Mouse (Mus musculus): ENCODE measurements around the gene Ccdc24. TPM values are rescaled to one million over a fixed set of nuclear protein-coding genes. Genes with fewer than 3 reads are reported as not detected.

The Ccdc24 gene
- polyA plus RNA-seq, 1 experiment from 2014 or later: 1.4 TPM

GRCm38 (mm10) chr4:117887133-117887532, 14.8 kb upstream of the Ccdc24 start, which contains the start of gene Atp6v0b:
Gene Atp6v0b, minus strand, starts transcription at chr4:117887333.
- Histone ChIP-seq H3K27me3 (ENCODE audit: control insufficient read depth, insufficient read depth, low read length) (no peaks in the 10 kb centered on the region), H3K36me3 (ENCODE audit: control insufficient read depth, insufficient read depth, low read length) (peaks cover 2% of the 10 kb centered on the region; the same call in 1 of the 2 replicates), H3K9ac (ENCODE audit: low read length) (peak within 1 kb of the TSS; percentile 86), H3K27ac (ENCODE audit: low read depth, low read length) (no peak within 1 kb of the TSS), H3K9me3 (ENCODE audit: control insufficient read depth, low read length) (no peaks in the 10 kb centered on the region), H3K4me2 (peak within 1 kb of the TSS; percentile 91), H3K4me3 (ENCODE audit: low read depth, low read length) (peak within 1 kb of the TSS; percentile 87), H3K4me1 (ENCODE audit: control insufficient read depth, insufficient read depth, low read length) (peaks cover 32% of the 10 kb centered on the region)
- DNase-seq (ENCODE audit: low spot score, missing footprints) (peak; percentile 98), ATAC-seq (ENCODE audit: low FRiP score) (peak; percentile 85)
- under 1% methylated on average over 35 of the region's 37 CpGs for WGBS

GRCm38 (mm10) chr4:117886644-117887043, 14.3 kb upstream of the Ccdc24 start:
- H3K36me3 ChIP-seq (ENCODE audit: control insufficient read depth, insufficient read depth, low read length): peaks cover 2% of the 10 kb centered on the region; the same call in 1 of the 2 replicates
- H3K9ac ChIP-seq (ENCODE audit: low read length): peak overlapping the region; percentile 86
- H3K9me3 ChIP-seq (ENCODE audit: control insufficient read depth, low read length): no peaks in the 10 kb centered on the region
- H3K4me1 ChIP-seq (ENCODE audit: control insufficient read depth, insufficient read depth, low read length): peaks cover 31% of the 10 kb centered on the region
- no peak overlapping the region for H3K27ac ChIP-seq (ENCODE audit: low read depth, low read length)
- peak overlapping the region; percentile 87 for H3K4me3 ChIP-seq (ENCODE audit: low read depth, low read length)
- whole genome bisulfite sequencing: 2% methylated on average over 24 of the region's 24 CpGs
- DNase-seq (ENCODE audit: low spot score, missing footprints) (no peak), ATAC-seq (ENCODE audit: low FRiP score) (peak; percentile 1; the same call in 1 of the 2 replicates)
- peak overlapping the region; percentile 91 for H3K4me2 ChIP-seq
- H3K27me3 ChIP-seq (ENCODE audit: control insufficient read depth, insufficient read depth, low read length): no peaks in the 10 kb centered on the region

DNA sequence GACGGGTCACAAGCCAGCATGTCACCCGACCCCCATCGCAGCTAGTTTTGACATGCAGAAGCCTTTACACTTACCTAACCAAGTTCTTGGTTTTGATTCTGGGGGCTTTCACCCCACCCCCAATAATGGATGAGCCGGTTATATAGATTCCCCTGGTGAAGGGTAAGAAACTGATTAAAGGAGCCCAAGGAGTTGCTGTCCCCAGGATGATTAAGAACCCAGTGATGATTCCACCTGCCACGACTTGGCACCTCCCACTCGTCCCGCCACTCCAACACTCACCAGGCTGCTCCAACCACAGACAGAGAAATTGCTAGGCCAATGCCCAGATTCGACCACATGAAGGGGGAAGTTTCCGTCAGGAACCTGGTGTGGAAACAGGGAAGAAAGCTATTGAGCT, 13.6 kb upstream of the Ccdc24 start:
- no peak overlapping the region for H3K9ac ChIP-seq (ENCODE audit: low read length)
- peak overlapping the region; percentile 91 for H3K4me2 ChIP-seq
- H3K4me1 ChIP-seq (ENCODE audit: control insufficient read depth, insufficient read depth, low read length): peaks cover 28% of the 10 kb centered on the region
- H3K36me3 ChIP-seq (ENCODE audit: control insufficient read depth, insufficient read depth, low read length): peaks cover 2% of the 10 kb centered on the region; the same call in 1 of the 2 replicates
- 89% methylated on average over 9 of the region's 9 CpGs for WGBS
- ATAC-seq (ENCODE audit: low FRiP score) (no peak), DNase-seq (ENCODE audit: low spot score, missing footprints) (no peak)
- no peak overlapping the region for H3K27ac ChIP-seq (ENCODE audit: low read depth, low read length)
- H3K4me3 ChIP-seq (ENCODE audit: low read depth, low read length): no peak overlapping the region; the same call in 1 of the 2 replicates
- H3K9me3 ChIP-seq (ENCODE audit: control insufficient read depth, low read length): no peaks in the 10 kb centered on the region
- no peaks in the 10 kb centered on the region for H3K27me3 ChIP-seq (ENCODE audit: control insufficient read depth, insufficient read depth, low read length)

- DNase-seq (ENCODE audit: low spot score, missing footprints) (no peak), ATAC-seq (ENCODE audit: low FRiP score) (no peak)
- 94% methylated on average over 10 of the region's 10 CpGs for WGBS
- no peak overlapping the region for H3K27ac ChIP-seq (ENCODE audit: low read depth, low read length)
- H3K9me3 ChIP-seq (ENCODE audit: control insufficient read depth, low read length): no peaks in the 10 kb centered on the region
- no peaks in the 10 kb centered on the region for H3K27me3 ChIP-seq (ENCODE audit: control insufficient read depth, insufficient read depth, low read length)
- H3K4me3 ChIP-seq (ENCODE audit: low read depth, low read length): no peak overlapping the region
- H3K9ac ChIP-seq (ENCODE audit: low read length): no peak overlapping the region
- no peak overlapping the region for H3K4me2 ChIP-seq
- peaks cover 25% of the 10 kb centered on the region for H3K4me1 ChIP-seq (ENCODE audit: control insufficient read depth, insufficient read depth, low read length)
- peaks cover 2% of the 10 kb centered on the region; the same call in 1 of the 2 replicates for H3K36me3 ChIP-seq (ENCODE audit: control insufficient read depth, insufficient read depth, low read length)
Observed at GRCm38 (mm10) chr4:117885093-117885492, 12.7 kb upstream of the Ccdc24 start.

GRCm38 (mm10) chr4:117884146-117884545, 11.8 kb upstream of the Ccdc24 start:
- Histone ChIP-seq H3K36me3 (ENCODE audit: control insufficient read depth, insufficient read depth, low read length) (no peaks in the 10 kb centered on the region; the same call in 1 of the 2 replicates), H3K27me3 (ENCODE audit: control insufficient read depth, insufficient read depth, low read length) (no peaks in the 10 kb centered on the region), H3K4me3 (ENCODE audit: low read depth, low read length) (no peak overlapping the region; the same call in 1 of the 2 replicates), H3K9ac (ENCODE audit: low read length) (peak overlapping the region; percentile 94; the same call in 1 of the 2 replicates), H3K9me3 (ENCODE audit: control insufficient read depth, low read length) (no peaks in the 10 kb centered on the region), H3K27ac (ENCODE audit: low read depth, low read length) (no peak overlapping the region), H3K4me2 (peak overlapping the region; percentile 71; the same call in 1 of the 2 replicates), H3K4me1 (ENCODE audit: control insufficient read depth, insufficient read depth, low read length) (peaks cover 25% of the 10 kb centered on the region)
- DNase-seq (ENCODE audit: low spot score, missing footprints) (no peak), ATAC-seq (ENCODE audit: low FRiP score) (no peak)
- WGBS: 100% methylated on average over 1 of the region's 1 CpGs

DNA sequence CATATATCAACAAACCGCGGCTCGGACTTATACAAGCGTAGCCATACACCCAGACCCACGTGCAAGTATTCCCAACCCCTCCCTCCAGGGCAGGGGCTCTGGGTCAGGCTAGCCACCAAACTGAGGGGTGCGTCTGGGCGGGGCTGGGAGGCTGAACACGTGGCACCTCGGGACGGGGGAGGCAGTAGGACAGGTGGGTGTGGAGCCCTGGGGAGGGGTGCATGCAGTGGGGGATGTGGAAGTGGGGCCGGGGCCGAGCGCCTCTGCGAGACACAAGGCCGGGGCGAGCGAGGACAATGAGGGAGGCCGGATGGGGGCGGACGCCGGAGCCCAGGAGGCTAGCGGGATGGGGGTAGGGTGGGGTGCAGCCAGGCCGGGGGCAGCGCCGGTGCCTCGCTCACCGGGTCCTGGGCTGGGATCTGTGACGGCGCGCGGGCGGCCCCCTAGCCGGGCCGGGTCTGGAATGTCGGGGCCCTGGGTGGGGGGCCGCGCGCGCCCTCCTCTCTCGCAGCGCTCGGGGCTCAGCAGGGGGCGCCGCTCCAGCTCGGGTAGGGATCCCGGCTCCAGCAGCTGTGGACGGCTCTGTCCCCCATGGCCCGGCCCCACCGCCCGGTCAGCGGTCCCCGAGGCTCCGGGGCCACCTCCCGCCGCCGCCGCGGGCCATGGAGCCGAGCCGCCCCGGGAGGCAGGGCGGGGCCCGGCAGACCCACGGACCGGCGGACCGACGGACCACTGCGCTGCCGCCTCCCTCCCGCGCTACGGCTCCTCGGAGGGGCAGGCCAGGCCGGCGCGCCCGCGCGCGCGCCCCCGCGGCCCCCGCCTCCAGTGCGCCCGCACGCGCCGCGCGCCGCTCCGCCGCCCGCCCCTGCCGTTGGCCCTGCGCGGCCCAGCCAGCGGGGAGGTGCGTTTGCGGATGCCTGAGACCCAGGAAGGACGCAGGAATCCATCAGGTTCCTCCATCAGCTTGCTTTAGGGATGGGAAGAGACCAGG, 10.6 kb upstream of the Ccdc24 start, which contains the start of gene B4galt2:
B4galt2 (minus strand) TSS at position 787 of the 991 bp plus-strand sequence.
- H3K4me1 ChIP-seq (ENCODE audit: control insufficient read depth, insufficient read depth, low read length): peaks cover 25% of the 10 kb centered on the region
- under 1% methylated on average over 81 of the region's 103 CpGs for WGBS
- no peaks in the 10 kb centered on the region for H3K9me3 ChIP-seq (ENCODE audit: control insufficient read depth, low read length)
- peak within 1 kb of the TSS; percentile 51; the same call in 1 of the 2 replicates for H3K27ac ChIP-seq (ENCODE audit: low read depth, low read length)
- ATAC-seq (ENCODE audit: low FRiP score) (peak; percentile 68), DNase-seq (ENCODE audit: low spot score, missing footprints) (peak; percentile 96)
- H3K9ac ChIP-seq (ENCODE audit: low read length): peak within 1 kb of the TSS; percentile 94
- peaks cover under 1% of the 10 kb centered on the region; the same call in 1 of the 2 replicates for H3K36me3 ChIP-seq (ENCODE audit: control insufficient read depth, insufficient read depth, low read length)
- peak within 1 kb of the TSS; percentile 86 for H3K4me3 ChIP-seq (ENCODE audit: low read depth, low read length)
- no peaks in the 10 kb centered on the region for H3K27me3 ChIP-seq (ENCODE audit: control insufficient read depth, insufficient read depth, low read length)
- H3K4me2 ChIP-seq: peak within 1 kb of the TSS; percentile 71

DNA sequence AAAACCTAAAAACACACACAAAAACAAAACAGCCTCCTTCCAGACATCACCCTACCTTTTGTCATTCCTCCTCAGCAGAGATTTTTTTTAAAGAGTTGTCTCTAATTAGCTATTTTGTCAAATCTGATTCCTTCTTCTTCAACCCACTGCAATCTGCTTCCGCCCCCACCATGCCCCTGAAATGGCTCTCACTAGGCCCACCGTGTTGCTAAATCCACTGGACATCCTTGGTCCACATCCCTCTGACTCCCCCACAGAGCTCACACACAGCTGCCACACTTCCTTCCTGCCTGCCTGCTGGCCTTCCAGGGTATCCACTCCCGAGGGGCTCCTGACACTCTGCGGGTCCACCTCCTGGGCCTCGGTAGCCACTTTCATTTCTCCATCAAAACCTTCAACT, 6.3 kb upstream of the Ccdc24 start:
- no peaks in the 10 kb centered on the region for H3K9me3 ChIP-seq (ENCODE audit: control insufficient read depth, low read length)
- no peak overlapping the region for H3K9ac ChIP-seq (ENCODE audit: low read length)
- H3K4me2 ChIP-seq: no peak overlapping the region
- peaks cover 10% of the 10 kb centered on the region for H3K4me1 ChIP-seq (ENCODE audit: control insufficient read depth, insufficient read depth, low read length)
- no peaks in the 10 kb centered on the region for H3K27me3 ChIP-seq (ENCODE audit: control insufficient read depth, insufficient read depth, low read length)
- H3K4me3 ChIP-seq (ENCODE audit: low read depth, low read length): no peak overlapping the region
- no peak for ATAC-seq (ENCODE audit: low FRiP score)
- DNase-seq (ENCODE audit: low spot score, missing footprints): no peak
- 85% methylated on average over 5 of the region's 5 CpGs for WGBS
- H3K27ac ChIP-seq (ENCODE audit: low read depth, low read length): no peak overlapping the region
- peaks cover 11% of the 10 kb centered on the region for H3K36me3 ChIP-seq (ENCODE audit: control insufficient read depth, insufficient read depth, low read length)

- Histone ChIP-seq H3K4me1 (ENCODE audit: control insufficient read depth, insufficient read depth, low read length) (peaks cover 7% of the 10 kb centered on the region), H3K27me3 (ENCODE audit: control insufficient read depth, insufficient read depth, low read length) (no peaks in the 10 kb centered on the region), H3K9ac (ENCODE audit: low read length) (no peak overlapping the region), H3K4me2 (no peak overlapping the region), H3K36me3 (ENCODE audit: control insufficient read depth, insufficient read depth, low read length) (peaks cover 15% of the 10 kb centered on the region), H3K27ac (ENCODE audit: low read depth, low read length) (no peak overlapping the region), H3K4me3 (ENCODE audit: low read depth, low read length) (no peak overlapping the region), H3K9me3 (ENCODE audit: control insufficient read depth, low read length) (no peaks in the 10 kb centered on the region)
- WGBS: 79% methylated on average over 10 of the region's 10 CpGs
- no peak for ATAC-seq (ENCODE audit: low FRiP score)
- DNase-seq (ENCODE audit: low spot score, missing footprints): no peak
Observed at GRCm38 (mm10) chr4:117878301-117878700, 5.9 kb upstream of the Ccdc24 start.

- Histone ChIP-seq H3K9ac (ENCODE audit: low read length) (no peak overlapping the region), H3K4me3 (ENCODE audit: low read depth, low read length) (no peak overlapping the region), H3K4me2 (no peak overlapping the region), H3K36me3 (ENCODE audit: control insufficient read depth, insufficient read depth, low read length) (peaks cover 15% of the 10 kb centered on the region), H3K4me1 (ENCODE audit: control insufficient read depth, insufficient read depth, low read length) (peaks cover 6% of the 10 kb centered on the region), H3K27me3 (ENCODE audit: control insufficient read depth, insufficient read depth, low read length) (no peaks in the 10 kb centered on the region), H3K9me3 (ENCODE audit: control insufficient read depth, low read length) (no peaks in the 10 kb centered on the region), H3K27ac (ENCODE audit: low read depth, low read length) (no peak overlapping the region)
- ATAC-seq (ENCODE audit: low FRiP score) (no peak), DNase-seq (ENCODE audit: low spot score, missing footprints) (no peak)
- WGBS: 92% methylated on average over 9 of the region's 9 CpGs
Observed at GRCm38 (mm10) chr4:117873615-117874014, 1.3 kb upstream of the Ccdc24 start.
